Mouse (Mus musculus): ENCODE measurements around the gene Gm1043.

Gene Gm1043

GRCm38 (mm10) chr5:37066703-37067568, 18.2 kb upstream of the Gm1043 start:
- in situ Hi-C loops (cut with MboI, MseI) = no loop called here

DNA sequence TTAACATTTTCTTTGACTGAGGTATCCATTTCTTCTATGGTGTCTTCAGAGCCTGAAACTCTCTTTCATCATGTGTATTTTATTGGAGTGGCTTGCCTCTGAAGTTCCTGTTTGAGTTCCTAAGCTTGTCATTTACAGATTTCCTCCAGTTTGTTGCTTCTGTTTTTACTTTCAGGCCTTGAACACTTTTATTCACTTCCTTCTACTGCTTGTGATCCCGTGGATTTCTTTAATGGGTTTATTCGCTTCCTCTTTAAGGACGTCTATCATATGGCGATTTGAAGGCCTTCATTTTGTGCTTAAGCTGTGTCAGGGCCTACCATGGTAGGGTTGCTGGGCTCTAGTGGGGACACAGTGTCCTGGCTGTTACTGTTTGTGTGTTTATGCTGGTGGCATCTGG, 11.5 kb upstream of the Gm1043 start:
- in situ Hi-C loops (cut with MboI, MseI) = no loop called here

- in situ Hi-C loops (cut with MboI, MseI) = no loop called here
Measured at GRCm38 (mm10) chr5:37076692-37077329, 8.4 kb upstream of the Gm1043 start.

DNA sequence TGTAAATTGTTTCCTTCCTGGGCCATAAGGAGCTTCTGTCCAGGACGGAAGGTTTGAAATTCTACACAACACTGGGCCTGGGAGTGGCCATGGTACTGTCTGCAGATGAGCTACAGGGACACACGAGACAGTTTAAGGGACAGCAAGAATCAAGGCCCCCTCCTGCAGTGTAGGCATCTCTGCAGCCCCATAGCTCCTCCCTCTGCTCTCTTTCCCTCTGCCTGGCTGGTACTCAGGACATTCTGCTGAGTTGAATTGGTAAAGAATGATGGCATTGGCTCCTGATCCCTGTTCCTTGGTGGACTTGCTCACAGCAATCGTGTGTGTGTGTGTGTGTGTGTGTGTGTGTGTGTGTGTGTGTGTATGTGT, 7.9 kb upstream of the Gm1043 start:
- in situ Hi-C loops (cut with MboI, MseI) = no loop called here

GRCm38 (mm10) chr5:37079484-37079883, 5.7 kb upstream of the Gm1043 start:
- in situ Hi-C loops (cut with MboI, MseI) = no loop called here

- in situ Hi-C loops (cut with MboI, MseI) = no loop called here
Measured at GRCm38 (mm10) chr5:37080601-37081000, 4.6 kb upstream of the Gm1043 start.

DNA sequence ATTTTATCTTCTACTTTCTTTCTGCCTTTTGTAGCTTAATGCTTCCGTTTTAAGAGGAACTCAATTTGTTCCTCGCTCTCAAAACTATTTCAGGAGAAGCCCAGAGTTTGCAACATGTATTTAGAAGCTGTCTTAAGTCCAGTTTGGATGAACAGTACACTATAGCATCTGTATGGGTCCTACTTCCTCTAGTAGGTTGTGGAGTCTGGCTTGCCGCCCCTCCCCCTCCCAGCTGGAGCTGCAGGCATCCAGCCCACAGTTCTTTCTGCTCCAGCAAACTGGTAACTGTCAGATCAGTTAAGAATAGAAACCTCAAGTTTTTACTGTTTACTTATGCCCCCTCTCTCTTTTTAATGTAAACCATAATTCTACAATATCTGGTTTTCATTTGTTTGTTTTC, 2.8 kb upstream of the Gm1043 start:
- in situ Hi-C loops (cut with MboI, MseI) = no loop called here

DNA sequence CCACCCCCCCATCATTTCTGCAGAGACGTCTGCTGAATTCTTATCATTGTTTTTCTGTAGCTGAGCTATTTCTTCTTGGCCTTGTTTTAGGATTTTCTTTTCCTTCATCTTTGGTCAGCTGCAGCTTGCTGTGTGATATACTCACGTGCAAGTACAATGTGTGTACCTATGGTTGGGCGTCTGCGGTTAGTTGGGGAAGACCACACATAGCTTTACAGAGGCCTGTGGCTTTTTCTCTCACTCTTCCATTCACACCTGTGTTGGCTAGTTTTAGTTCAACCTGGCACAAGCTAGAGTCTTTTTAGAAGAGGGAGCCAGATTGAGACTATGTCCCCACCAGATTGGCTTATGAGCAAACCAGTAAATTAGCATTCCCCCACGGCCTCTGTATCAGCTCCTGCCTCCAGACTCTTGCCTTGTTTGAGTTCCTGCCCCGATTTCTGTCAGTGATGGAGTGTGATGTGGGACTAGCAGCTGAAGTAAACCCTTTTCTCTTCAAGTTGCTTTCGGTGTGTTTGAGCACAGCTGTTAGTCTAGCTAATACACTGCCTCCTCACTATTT, 1.9 kb upstream of the Gm1043 start:
- in situ Hi-C loops (cut with MboI, MseI) = no loop called here

DNA sequence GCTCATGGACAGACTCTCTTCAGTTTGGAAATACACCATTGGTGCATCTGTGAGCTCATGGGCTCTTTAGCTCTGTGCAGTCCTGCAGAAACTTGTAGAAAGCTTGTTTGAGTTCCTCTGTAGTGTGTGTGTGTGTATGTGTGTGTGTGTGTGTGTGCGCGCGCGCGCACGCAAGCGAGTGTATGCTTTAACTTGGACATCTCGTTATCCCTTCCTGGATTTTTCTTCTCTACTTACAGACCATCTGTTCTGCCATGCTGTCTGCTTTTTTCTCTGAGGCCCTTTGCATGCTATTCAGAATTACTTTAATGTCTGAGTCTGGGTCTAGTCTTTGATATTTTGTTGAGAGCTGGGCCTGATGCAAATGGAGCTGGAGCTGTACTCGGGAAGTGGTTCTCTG, 1.3 kb upstream of the Gm1043 start:
- in situ Hi-C loops (cut with MboI, MseI) = no loop called here

- in situ Hi-C loops (cut with MboI, MseI) = no loop called here
Measured at GRCm38 (mm10) chr5:37085918-37086317, 748 bp downstream of the Gm1043 start.

GRCm38 (mm10) chr5:37087786-37088185, 2.6 kb downstream of the Gm1043 start:
- in situ Hi-C loops (cut with MboI, MseI) = no loop called here

DNA sequence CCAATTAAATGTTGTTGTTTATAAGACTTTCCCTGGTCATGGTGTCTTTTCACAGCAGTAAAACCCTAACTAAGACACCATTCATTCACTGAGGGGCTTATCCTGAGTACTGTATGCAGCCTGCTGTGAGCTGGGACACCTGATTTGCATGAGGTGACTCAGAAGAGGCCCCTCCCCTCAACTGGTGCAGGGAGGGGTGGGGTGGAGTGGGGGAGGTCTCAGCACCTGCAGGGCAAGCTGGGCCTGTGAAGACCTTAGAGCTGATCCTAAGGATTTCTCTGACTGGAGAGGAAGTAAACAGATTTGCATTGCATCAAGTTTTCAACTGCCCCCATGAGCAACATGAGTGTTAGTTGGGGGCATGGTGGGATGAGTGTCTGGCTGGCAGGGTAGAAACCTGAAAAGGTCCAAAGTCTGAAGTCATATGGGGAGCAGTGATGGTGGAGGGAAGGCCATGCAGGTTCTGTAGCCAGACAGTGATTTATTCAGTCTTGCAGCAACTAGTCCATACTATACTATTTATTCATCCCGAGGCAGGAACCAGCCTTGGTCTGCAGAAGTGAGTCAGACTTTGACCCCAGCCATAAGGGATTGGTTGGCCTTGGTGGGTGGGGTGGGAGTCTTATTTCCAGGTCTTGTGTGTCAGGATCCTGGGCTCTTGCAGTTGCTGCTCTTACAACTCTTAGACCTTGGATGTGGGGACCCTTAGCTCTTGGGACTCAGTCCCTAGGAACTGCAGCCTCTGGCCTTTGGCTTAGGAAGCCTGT, 3.4 kb downstream of the Gm1043 start:
- in situ Hi-C loops (cut with MboI, MseI) = no loop called here

GRCm38 (mm10) chr5:37091171-37091628, 6.0 kb downstream of the Gm1043 start:
- in situ Hi-C loops (cut with MboI, MseI) = loop anchor here in 1 of 2 experiments (10.0 kb wide), 1 partner anchor 966 kb away; no protein-coding TSS in a partner anchor

GRCm38 (mm10) chr5:37094941-37095340, 9.8 kb downstream of the Gm1043 start:
- in situ Hi-C loops (cut with MboI, MseI) = loop anchor here in 1 of 2 experiments (10.0 kb wide), 1 partner anchor 970 kb away; no protein-coding TSS in a partner anchor

DNA sequence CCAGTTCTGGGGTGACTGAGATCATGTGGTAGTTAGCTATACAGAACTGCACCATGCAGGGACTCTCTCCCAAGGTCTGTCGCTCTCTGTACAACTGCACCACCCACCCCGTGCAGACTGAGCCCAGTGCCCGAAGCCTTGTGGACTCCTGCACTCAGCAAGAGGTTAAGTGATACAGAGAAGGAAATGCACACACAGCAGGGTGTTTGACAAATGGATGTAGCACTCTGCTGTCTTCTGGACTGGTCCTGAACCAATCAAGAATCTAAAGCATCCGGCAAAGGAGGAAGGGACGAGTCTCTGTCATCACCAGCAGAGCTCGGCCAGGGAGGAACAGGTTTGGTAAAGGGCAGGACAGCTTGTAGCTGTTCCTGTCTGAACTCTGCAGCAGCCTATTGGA, 12.4 kb downstream of the Gm1043 start:
- in situ Hi-C loops (cut with MboI, MseI) = loop anchor here in 1 of 2 experiments (10.0 kb wide), 1 partner anchor 973 kb away; no protein-coding TSS in a partner anchor

GRCm38 (mm10) chr5:37100813-37101212, 15.6 kb downstream of the Gm1043 start:
- in situ Hi-C loops (cut with MboI, MseI) = loop anchor here in 1 of 2 experiments (10.0 kb wide), 1 partner anchor 66 kb away; no protein-coding TSS in a partner anchor

DNA sequence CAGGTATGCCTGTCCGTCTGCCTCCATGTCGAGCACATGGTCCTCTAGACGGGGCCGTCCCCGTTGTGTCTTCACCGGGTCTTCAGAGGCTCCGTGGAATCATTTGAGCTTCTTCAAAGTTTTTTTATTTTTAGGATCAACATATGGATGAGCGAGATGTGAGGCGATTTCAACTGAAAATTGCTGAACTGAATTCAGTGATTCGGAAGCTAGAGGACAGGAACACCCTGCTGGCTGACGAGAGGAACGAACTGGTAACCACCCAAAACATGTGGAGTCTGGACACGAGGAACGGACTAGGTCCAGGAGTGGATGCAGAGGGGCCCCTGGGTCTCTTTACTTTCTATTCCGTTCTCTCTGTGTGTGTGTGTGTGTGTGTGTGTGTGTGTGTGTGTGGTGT, 16.5 kb downstream of the Gm1043 start:
- in situ Hi-C loops (cut with MboI, MseI) = loop anchor here in 1 of 2 experiments (10.0 kb wide), 1 partner anchor 67 kb away; no protein-coding TSS in a partner anchor

- in situ Hi-C loops (cut with MboI, MseI) = loop anchor here in 1 of 2 experiments (10.0 kb wide), 1 partner anchor 67 kb away; no protein-coding TSS in a partner anchor
Measured at GRCm38 (mm10) chr5:37102056-37102455, 16.9 kb downstream of the Gm1043 start.

- in situ Hi-C loops (cut with MboI, MseI) = loop anchor here in 1 of 2 experiments (5.0 to 10.0 kb wide), 2 partner anchors 71 to 148 kb away; no protein-coding TSS in a partner anchor
Measured at GRCm38 (mm10) chr5:37105531-37106456, 20.6 kb downstream of the Gm1043 start.

- in situ Hi-C loops (cut with MboI, MseI) = loop anchor here in 1 of 2 experiments (5.0 to 10.0 kb wide), 2 partner anchors 72 to 150 kb away; no protein-coding TSS in a partner anchor
Measured at GRCm38 (mm10) chr5:37107111-37107510, 21.9 kb downstream of the Gm1043 start.

Measured in T-helper 17 cell (primary cell).